Mouse (Mus musculus) heart, embryonic 10.5 days (tissue): ENCODE results near the gene Cckar. TPM values are rescaled to one million over a fixed set of nuclear protein-coding genes. Genes with fewer than 3 reads are reported as not detected.
"Not testable (repeated sequence)": the region's sequence is repeated elsewhere in the genome, so short reads cannot be mapped to it uniquely, and the experiment has no call there.

Experiments used
- DNase-seq: peaks from one replicate; pipeline ENCODE4 v3.0.0-alpha.2; 2017; ENCODE audit warnings: low spot score
- H3K27ac ChIP-seq: fragments of 300-500 bp; sonication (generic); 2 replicates; pipeline ENCODE4 v1.5.1; 2016; ENCODE audit warnings: mild to moderate bottlenecking
- H3K27me3 ChIP-seq: fragments of 300-500 bp; sonication (generic); 2 replicates; pipeline ENCODE4 v1.6.1; 2016; ENCODE audit warnings: mild to moderate bottlenecking; ENCODE audit not compliant: poor library complexity, insufficient read depth, severe bottlenecking
- H3K36me3 ChIP-seq: fragments of 300-500 bp; sonication (generic); 2 replicates; pipeline ENCODE4 v1.6.1; 2016; ENCODE audit warnings: mild to moderate bottlenecking, moderate library complexity
- H3K4me1 ChIP-seq: fragments of 300-500 bp; sonication (generic); 2 replicates; pipeline ENCODE4 v1.6.1; 2016; ENCODE audit warnings: mild to moderate bottlenecking
- H3K4me3 ChIP-seq: fragments of 300-500 bp; sonication (generic); 2 replicates; pipeline ENCODE4 v1.5.1; 2016; ENCODE audit warnings: mild to moderate bottlenecking, moderate library complexity
- H3K9me3 ChIP-seq: fragments of 300-500 bp; sonication (generic); 2 replicates; pipeline ENCODE4 v1.6.1; 2016; ENCODE audit warnings: mild to moderate bottlenecking, moderate library complexity
- WGBS: fragments of 180-500 bp; shearing (Covaris S2); methylation state at CpG from one replicate; pipeline ENCODE4 v1.1.7; 2016; 5-methylcytosine and 5-hydroxymethylcytosine counted together
- polyA plus RNA-seq: library from polyadenylated mRNA; unstranded; fragments of >200 nt; fragmentation: Nextera tagmentation; extraction: Ambion mirVana; gene quantifications from 2 replicates; pipeline ENCODE4 v1.2.1, GENCODE M21; 2016

Cckar gene
- polyA plus RNA-seq, 1 experiment from 2014 or later: 0.28 TPM

DNA sequence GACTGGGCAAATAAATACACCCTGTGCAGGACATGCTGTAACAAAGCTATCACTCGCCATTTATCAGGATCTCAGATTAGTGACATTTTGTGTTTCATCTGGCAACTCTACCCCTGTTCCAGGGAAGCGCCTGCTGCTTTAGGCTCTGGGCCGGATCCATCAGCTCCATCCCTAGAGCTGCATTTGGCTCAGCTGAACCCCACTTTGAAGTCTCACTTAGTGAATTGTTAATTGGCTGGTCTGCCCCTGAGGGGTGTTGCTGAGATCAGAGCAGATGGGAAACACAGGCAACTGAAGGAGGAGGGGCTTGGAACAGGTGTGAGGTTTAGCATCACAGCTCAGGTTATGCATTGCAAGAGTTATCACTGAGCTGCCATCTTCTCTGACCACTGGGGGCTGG lies 15.9 kb downstream of the Cckar start:
- 0 out of 2 replicates have a peak, but pooled peaks cover 8% of the 10 kb centered on the region for H3K4me1 ChIP-seq
- H3K9me3 ChIP-seq: no peaks in the 10 kb centered on the region
- WGBS: 49% methylated on average over 3 of the region's 3 CpGs
- no peaks in the 10 kb centered on the region for H3K36me3 ChIP-seq
- no peak overlapping the region for H3K27ac ChIP-seq
- peaks cover 5% of the 10 kb centered on the region; the same call in 1 of the 2 replicates for H3K27me3 ChIP-seq
- no peak for DNase-seq
- no peak overlapping the region for H3K4me3 ChIP-seq

GRCm38 (mm10) chr5:53688326-53688725 lies 19.2 kb downstream of the Cckar start:
- Histone ChIP-seq H3K9me3 (no peaks in the 10 kb centered on the region), H3K27me3 (peaks cover 5% of the 10 kb centered on the region; the same call in 1 of the 2 replicates), H3K4me1 (peaks cover 14% of the 10 kb centered on the region), H3K4me3 (no peak overlapping the region), H3K27ac (no peak overlapping the region), H3K36me3 (no peaks in the 10 kb centered on the region)
- 81% methylated on average over 7 of the region's 7 CpGs for WGBS
- no peak for DNase-seq

- Histone ChIP-seq H3K27ac (no peak overlapping the region), H3K4me3 (no peak overlapping the region), H3K27me3 (peaks cover 5% of the 10 kb centered on the region; the same call in 1 of the 2 replicates), H3K9me3 (no peaks in the 10 kb centered on the region), H3K4me1 (peaks cover 12% of the 10 kb centered on the region), H3K36me3 (no peaks in the 10 kb centered on the region)
- no peak for DNase-seq
- WGBS: 82% methylated on average over 2 of the region's 2 CpGs
Observed at GRCm38 (mm10) chr5:53686379-53686778, 21.1 kb downstream of the Cckar start.

- 74% methylated on average over 4 of the region's 4 CpGs for WGBS
- no peaks in the 10 kb centered on the region for H3K36me3 ChIP-seq
- H3K9me3 ChIP-seq: no peaks in the 10 kb centered on the region
- no peak for DNase-seq
- H3K27ac ChIP-seq: no peak overlapping the region
- no peak overlapping the region for H3K4me3 ChIP-seq
- H3K4me1 ChIP-seq: peaks cover 10% of the 10 kb centered on the region
- peaks cover 5% of the 10 kb centered on the region; the same call in 1 of the 2 replicates for H3K27me3 ChIP-seq
Observed at GRCm38 (mm10) chr5:53685623-53686022, 21.9 kb downstream of the Cckar start.

DNA sequence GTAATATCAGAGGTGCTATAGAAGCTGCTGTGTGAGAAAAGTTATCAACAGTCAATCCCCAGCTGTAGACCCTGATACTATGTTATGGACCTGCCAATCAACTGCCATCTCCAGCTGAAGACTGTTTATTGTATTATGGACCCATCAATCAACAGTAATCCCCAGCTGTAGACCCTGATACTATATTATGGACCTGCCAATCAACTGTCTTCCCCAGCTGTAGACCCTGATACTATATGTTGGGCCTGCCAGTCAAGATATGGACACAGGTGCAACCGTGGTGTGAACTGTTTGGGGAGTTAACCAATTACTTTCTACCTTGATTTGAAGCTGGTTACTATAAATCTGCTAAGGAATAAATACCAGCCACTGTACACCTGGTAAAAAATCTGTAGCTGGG lies 23.1 kb downstream of the Cckar start:
- Histone ChIP-seq H3K4me3 (no peak overlapping the region), H3K4me1 (peaks cover 10% of the 10 kb centered on the region), H3K36me3 (no peaks in the 10 kb centered on the region), H3K27me3 (peaks cover 5% of the 10 kb centered on the region; the same call in 1 of the 2 replicates), H3K9me3 (no peaks in the 10 kb centered on the region), H3K27ac (no peak overlapping the region)
- 79% methylated on average over 1 of the region's 1 CpGs for WGBS
- no peak for DNase-seq

GRCm38 (mm10) chr5:53683916-53684315 lies 23.6 kb downstream of the Cckar start:
- Histone ChIP-seq H3K9me3 (no peaks in the 10 kb centered on the region), H3K27ac (no peak overlapping the region), H3K27me3 (peaks cover 9% of the 10 kb centered on the region; the same call in 1 of the 2 replicates), H3K4me1 (peaks cover 10% of the 10 kb centered on the region), H3K4me3 (no peak overlapping the region), H3K36me3 (no peaks in the 10 kb centered on the region)
- 39% methylated on average over 3 of the region's 3 CpGs for whole genome bisulfite sequencing
- DNase-seq: no peak

DNA sequence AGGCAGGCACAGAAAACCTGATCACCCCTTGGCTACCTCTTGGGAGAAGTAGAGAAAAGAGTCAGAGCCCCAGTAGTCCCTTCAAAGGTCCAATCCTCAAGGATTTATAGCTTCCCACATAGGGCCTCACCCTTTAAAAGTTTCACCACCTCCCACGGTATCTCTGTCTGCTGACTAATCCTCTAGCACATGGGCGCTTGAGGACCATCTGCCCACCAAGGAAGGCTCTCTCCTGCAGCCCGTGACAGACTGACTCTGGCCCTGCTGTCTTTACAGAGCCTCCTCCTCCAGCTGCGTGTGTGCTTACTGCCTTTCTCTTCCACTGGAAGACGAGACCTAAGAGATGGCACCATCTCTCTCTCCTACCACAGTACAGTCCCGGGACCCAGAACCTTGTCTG lies 27.9 kb downstream of the Cckar start:
- no peaks in the 10 kb centered on the region for H3K9me3 ChIP-seq
- H3K36me3 ChIP-seq: no peaks in the 10 kb centered on the region
- no peak overlapping the region for H3K4me3 ChIP-seq
- 52% methylated on average over 6 of the region's 6 CpGs for WGBS
- peaks cover 10% of the 10 kb centered on the region for H3K4me1 ChIP-seq
- H3K27ac ChIP-seq: no peak overlapping the region
- DNase-seq: no peak
- H3K27me3 ChIP-seq: peaks cover 14% of the 10 kb centered on the region; the same call in 1 of the 2 replicates

- H3K9me3 ChIP-seq: no peaks in the 10 kb centered on the region
- no peaks in the 10 kb centered on the region for H3K36me3 ChIP-seq
- no peak for DNase-seq
- WGBS: 41% methylated on average over 13 of the region's 13 CpGs
- H3K4me3 ChIP-seq: no peak overlapping the region
- no peak overlapping the region for H3K27ac ChIP-seq
- H3K27me3 ChIP-seq: peaks cover 14% of the 10 kb centered on the region; the same call in 1 of the 2 replicates
- peaks cover 3% of the 10 kb centered on the region for H3K4me1 ChIP-seq
Observed at GRCm38 (mm10) chr5:53678036-53678767, 29.3 kb downstream of the Cckar start.

GRCm38 (mm10) chr5:53676671-53677070 lies 30.8 kb downstream of the Cckar start:
- H3K27ac ChIP-seq: no peak overlapping the region
- no peak overlapping the region for H3K4me3 ChIP-seq
- no peaks in the 10 kb centered on the region for H3K36me3 ChIP-seq
- no peaks in the 10 kb centered on the region for H3K9me3 ChIP-seq
- no peak for DNase-seq
- H3K27me3 ChIP-seq: peaks cover 14% of the 10 kb centered on the region; the same call in 1 of the 2 replicates
- H3K4me1 ChIP-seq: peaks cover 6% of the 10 kb centered on the region
- WGBS: 84% methylated on average over 8 of the region's 8 CpGs

DNA sequence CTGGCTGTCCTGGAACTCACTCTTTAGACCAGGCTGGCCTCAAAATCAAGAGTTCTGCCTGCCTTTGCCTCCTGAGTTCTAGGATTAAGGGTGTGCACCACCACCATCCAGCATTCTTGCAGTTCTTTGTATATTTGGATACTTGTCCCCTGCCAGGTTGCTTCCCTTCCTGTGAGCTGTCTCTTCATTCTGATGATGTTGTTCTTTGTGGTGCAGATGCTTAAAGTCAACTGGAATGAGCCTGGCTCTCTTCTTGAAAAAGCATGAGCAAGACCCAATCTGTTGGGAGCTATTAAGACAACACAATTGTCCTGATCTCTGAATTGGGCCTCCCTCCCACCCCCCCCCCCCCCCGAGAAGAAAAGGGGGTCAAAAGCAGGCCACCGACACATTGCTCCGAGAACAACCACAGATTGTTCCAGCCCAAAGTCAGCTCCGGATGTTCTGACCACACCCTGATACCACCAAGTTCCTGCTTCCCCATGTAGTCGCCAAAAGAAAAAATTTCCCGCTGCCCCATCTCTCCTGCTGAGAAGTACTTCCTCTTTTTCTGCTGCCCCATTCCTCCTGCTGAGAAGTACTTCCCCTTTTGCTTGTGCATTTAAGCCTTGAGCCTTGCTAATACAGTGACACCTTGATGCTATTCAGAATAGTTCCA lies 33.9 kb downstream of the Cckar start:
- not testable (repeated sequence) for H3K4me3 ChIP-seq, H3K4me1 ChIP-seq, H3K36me3 ChIP-seq, H3K27ac ChIP-seq, DNase-seq, H3K9me3 ChIP-seq, H3K27me3 ChIP-seq
- 76% methylated on average over 6 of the region's 6 CpGs for WGBS

DNA sequence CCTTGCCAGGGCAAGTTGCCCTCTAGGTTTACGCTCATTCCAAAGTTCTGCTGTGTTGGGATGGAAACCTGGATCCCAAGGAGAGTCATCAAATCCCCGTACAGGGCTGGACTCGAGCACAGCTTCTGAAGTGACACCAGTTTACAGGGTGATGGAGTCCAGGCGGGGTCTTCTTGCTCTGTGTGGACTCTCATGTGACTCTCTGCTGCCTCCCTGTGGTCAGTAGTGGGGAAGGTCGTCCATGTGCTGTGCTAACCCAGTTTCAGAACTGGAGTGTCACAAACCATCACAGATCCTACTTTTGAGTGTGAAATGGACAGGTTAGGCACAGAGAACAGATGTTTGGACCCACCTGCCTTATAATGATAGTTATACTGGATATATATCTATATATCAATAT lies 35.2 kb downstream of the Cckar start:
- H3K4me3 ChIP-seq: no peak overlapping the region
- peak; percentile 86 for DNase-seq
- 25% methylated on average over 5 of the region's 5 CpGs for WGBS
- no peaks in the 10 kb centered on the region for H3K9me3 ChIP-seq
- no peaks in the 10 kb centered on the region for H3K36me3 ChIP-seq
- H3K27ac ChIP-seq: no peak overlapping the region
- H3K4me1 ChIP-seq: peaks cover 9% of the 10 kb centered on the region
- peaks cover 3% of the 10 kb centered on the region; the same call in 1 of the 2 replicates for H3K27me3 ChIP-seq

DNA sequence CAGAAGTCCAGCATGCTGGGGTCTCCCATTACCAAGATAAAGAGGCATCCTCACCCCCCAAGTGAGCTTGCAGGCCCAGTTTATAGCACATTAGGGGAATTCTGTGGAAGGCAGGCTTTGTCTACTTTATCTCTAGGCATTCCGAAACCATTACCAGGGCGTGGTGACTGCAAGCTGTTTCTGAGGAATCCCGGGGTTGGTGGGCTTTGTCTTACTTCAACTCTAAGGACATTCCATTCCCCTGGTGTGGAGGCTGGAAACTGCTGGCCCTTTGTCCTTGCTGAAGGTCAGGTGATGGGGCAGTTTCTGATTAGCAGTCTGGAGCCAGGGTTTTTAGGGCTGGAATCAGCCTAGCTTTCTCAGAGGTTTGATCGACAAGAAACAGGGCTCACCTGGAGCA lies 36.0 kb downstream of the Cckar start:
- no peak overlapping the region for H3K4me3 ChIP-seq
- H3K27me3 ChIP-seq: no peaks in the 10 kb centered on the region; the same call in 1 of the 2 replicates
- H3K36me3 ChIP-seq: no peaks in the 10 kb centered on the region
- H3K4me1 ChIP-seq: peaks cover 9% of the 10 kb centered on the region
- no peaks in the 10 kb centered on the region for H3K9me3 ChIP-seq
- H3K27ac ChIP-seq: peak overlapping the region; percentile 42; the same call in 1 of the 2 replicates
- no peak for DNase-seq
- WGBS: 26% methylated on average over 4 of the region's 4 CpGs

DNA sequence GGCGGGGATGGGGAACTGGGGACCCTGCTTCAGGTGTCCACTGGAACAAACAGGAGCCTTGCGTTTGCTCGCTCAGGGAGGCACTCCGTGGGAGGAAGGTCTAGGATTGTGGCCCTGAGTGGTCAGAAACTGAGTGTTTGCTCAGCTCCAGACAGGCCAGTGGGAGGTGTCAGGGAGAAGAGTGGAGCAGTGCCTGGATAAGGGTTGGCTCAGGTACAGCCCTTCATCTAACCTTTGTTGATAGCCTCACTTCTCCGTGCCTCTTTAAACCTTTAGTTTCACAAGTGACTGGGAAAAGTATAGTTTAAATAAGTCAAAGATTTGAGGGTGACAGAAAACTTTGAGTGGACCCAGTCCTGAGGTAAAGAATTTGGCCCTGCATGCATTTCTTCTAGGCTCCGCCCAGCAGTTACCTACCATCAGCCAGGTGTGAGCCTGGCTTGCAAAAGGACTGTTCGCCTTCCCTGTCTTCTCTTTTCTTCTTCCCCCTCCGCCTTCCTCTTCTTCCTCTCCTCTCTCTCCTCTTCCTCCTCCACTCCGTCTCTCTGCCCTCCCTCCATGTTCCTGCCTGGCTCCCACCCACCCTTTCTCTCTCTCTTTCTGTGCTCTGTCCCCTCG lies 37.1 kb downstream of the Cckar start:
- no peak for DNase-seq
- Histone ChIP-seq H3K9me3 (no peaks in the 10 kb centered on the region), H3K27ac (no peak overlapping the region), H3K4me1 (peaks cover 9% of the 10 kb centered on the region), H3K36me3 (no peaks in the 10 kb centered on the region), H3K4me3 (no peak overlapping the region), H3K27me3 (no peaks in the 10 kb centered on the region; the same call in 1 of the 2 replicates)
- 84% methylated on average over 10 of the region's 10 CpGs for WGBS
